Mouse (Mus musculus) lung, adult 2 months (tissue): ENCODE results near the gene Lmntd1.

ENCODE experiments used
- CTCF ChIP-seq: fragments of 200-500 bp; IDR thresholded peaks from 2 replicates; pipeline ENCODE4 v1.5.1; 2011; ENCODE audit warnings: mild to moderate bottlenecking, low read length, control low read depth; ENCODE audit not compliant: insufficient read depth
- POLR2A ChIP-seq: fragments of 200-500 bp; IDR thresholded peaks from 2 replicates; pipeline ENCODE4 v1.6.1; 2011; ENCODE audit warnings: low read depth, mild to moderate bottlenecking, control low read depth, low read length, borderline replicate concordance; ENCODE audit errors: extremely low read depth

DNA sequence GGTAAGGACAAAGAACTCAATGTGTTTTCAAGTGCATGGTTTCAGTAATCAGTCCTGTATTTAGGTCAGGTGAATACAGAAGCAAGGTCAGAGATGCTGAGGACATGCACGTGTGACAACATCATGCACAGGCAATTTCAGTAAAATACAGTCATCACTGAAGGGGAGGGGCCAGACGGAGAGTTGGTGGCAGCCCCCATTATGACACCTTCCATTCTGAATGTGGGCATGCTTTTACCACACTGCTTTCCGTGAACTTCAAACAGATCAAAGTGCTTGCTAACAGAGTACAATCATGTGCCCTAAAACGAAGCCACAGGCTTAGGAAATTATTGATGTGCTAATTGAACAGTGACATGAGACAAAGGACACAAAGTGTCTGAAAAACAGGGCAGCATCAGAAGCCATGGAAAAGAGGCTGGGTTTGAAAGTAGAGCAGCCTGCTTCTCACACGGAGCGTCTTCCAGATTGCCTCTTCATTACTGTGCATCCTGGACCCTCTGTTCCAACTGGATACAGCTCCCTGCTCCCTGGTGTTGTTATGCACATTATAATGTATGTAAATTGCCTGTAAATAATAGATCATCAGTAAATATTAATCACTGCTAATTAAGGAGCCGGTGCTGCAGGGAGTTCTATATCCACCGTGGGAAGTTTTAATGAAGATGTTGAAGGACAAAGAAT is 144.7 kb downstream of the Lmntd1 start:
- TF ChIP-seq POLR2A (no peak), CTCF (no peak)
